ENCODE assay signal across 14 mouse cellular contexts in the genomic region with DNA sequence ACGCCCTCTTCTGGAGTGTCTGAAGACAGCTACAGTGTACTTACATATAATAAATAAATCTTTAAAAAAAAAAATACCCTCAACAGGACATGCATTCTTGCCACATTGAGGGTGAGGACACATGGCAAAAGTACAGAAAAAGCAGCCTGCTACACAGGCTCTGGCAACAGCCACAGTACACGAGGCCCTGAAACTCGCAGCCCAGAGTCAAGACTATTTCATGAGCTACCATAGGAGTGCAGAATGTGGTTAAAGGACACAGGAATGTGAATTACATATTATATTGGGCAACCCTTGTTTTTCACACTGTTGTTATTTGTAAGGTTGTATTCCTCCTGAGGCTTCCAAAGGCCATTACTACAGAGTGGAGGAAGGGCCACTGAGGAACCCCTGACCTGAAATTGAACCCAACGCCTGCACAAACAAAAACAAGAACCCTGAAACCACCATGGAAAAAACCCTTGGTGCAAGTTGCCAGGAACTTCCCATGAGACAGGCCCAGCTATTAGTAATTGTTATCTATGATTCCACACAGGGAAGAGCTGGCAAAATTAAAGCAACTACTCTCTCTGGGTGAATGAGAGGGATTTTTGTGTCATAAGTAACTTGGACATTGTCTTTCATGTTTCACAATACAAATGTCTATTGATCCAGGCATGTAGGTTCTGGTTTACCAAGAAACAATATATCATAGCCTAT.
DNase-seq lines count a peak whose midpoint lies in the region; ATAC-seq and TF ChIP-seq lines count a peak whose summit lies in the region.
"Had no signal": no experiment of that assay in that cellular context is flagged by ENCODE, and none has a peak within 500 bp of the region (broad histone marks: within the 10 kb centered on the region; RNA-seq: fewer than 3 reads in every experiment).

No protein-coding gene starts in this region.

- H3K27ac ChIP-seq in midbrain, postnatal 0 days (ENCODE audit: low read depth, low read length): no peak overlapping the region
- H3K27ac ChIP-seq: hindbrain, embryonic 13.5 days; liver, embryonic 12.5 days had no signal

- H3K36me3 ChIP-seq in midbrain, postnatal 0 days (ENCODE audit: insufficient read depth, low read length): no peaks in the 10 kb centered on the region
- H3K36me3 ChIP-seq: hindbrain, embryonic 13.5 days; liver, embryonic 12.5 days had no signal

- intact Hi-C loops in heart, postnatal 14 days (cut with DNase I): no loop called here

- H3K9ac ChIP-seq in midbrain, postnatal 0 days (replicated peaks; ENCODE audit: low read length, poor library complexity, severe bottlenecking): no peak overlapping the region
- H3K9ac ChIP-seq: hindbrain, embryonic 13.5 days; liver, embryonic 12.5 days had no signal

- CTCF ChIA-PET in Patski (lab: Charles Lee): interaction anchor here (1.4 to 1.5 kb wide), 2 partner anchors 10 to 13 kb away, joined by 4 to 5 read pairs; no protein-coding TSS in a partner anchor

- H3K4me1 ChIP-seq in midbrain, postnatal 0 days (ENCODE audit: insufficient read depth, low read length): no peaks in the 10 kb centered on the region
- H3K4me1 ChIP-seq: hindbrain, embryonic 13.5 days had no signal

- peak; percentile 12 for DNase-seq in kidney, adult 9 months
- DNase-seq in kidney, postnatal 14 days: no peak
- DNase-seq in Patski (ENCODE audit: low read depth, low spot score): no peak
- DNase-seq in fat pad, adult 2 months (ENCODE audit: extremely low read depth, low read depth, low spot score): peak; percentile 70
- DNase-seq in heart, postnatal 14 days: peak; percentile 18 to 46
- DNase-seq in midbrain, postnatal 0 days (ENCODE audit: low spot score): no peak
- no peak for DNase-seq in embryo, embryonic 9.5 days (ENCODE audit: extremely low spot score)
- DNase-seq: cerebellum, adult 2 months; right cerebral cortex, postnatal 25 days; thymus, adult 2 months had no signal

- POLR2A ChIA-PET in Patski (lab: Charles Lee): interaction anchor here (0.6 kb wide), 1 partner anchor 15 kb away, joined by 3 read pairs; no protein-coding TSS in a partner anchor

- in situ Hi-C loops in Patski (cut with MboI; ENCODE audit: low pct_unique_long_range_greater_than_20kb): no loop called here

- peak; percentile 37 for ATAC-seq in Patski
- no peak for ATAC-seq in midbrain, postnatal 0 days (ENCODE audit: low FRiP score)
- ATAC-seq: forebrain, embryonic 14.5 days; intestine, postnatal 0 days; liver, embryonic 12.5 days had no signal

- H3K9me3 ChIP-seq in midbrain, postnatal 0 days (ENCODE audit: low read length): no peaks in the 10 kb centered on the region
- H3K9me3 ChIP-seq: hindbrain, embryonic 13.5 days; liver, embryonic 12.5 days had no signal

- no peak overlapping the region for H3K4me3 ChIP-seq in midbrain, postnatal 0 days (ENCODE audit: low read depth, low read length)
- H3K4me3 ChIP-seq: hindbrain, embryonic 13.5 days; liver, embryonic 12.5 days had no signal

- H3K27me3 ChIP-seq in Patski: no peaks in the 10 kb centered on the region
- no peaks in the 10 kb centered on the region for H3K27me3 ChIP-seq in midbrain, postnatal 0 days (ENCODE audit: insufficient read depth, low read length)
- H3K27me3 ChIP-seq: hindbrain, embryonic 13.5 days; liver, embryonic 12.5 days had no signal

- 90% methylated on average over 4 of the region's 4 CpGs for WGBS in midbrain, postnatal 0 days

- TF ChIP-seq CTCF in Patski (IDR thresholded peaks at IDR 0.05): no peak
- TF ChIP-seq CTCF in midbrain, postnatal 0 days (IDR thresholded peaks at IDR 0.05): no peak

- no peak overlapping the region for H3K4me2 ChIP-seq in midbrain, postnatal 0 days (ENCODE audit: low read depth, low read length, poor library complexity, severe bottlenecking)
- H3K4me2 ChIP-seq: hindbrain, embryonic 13.5 days; liver, embryonic 12.5 days had no signal

Comparison
In these comparisons a context has a peak if more than half of its experiments do, and no peak if none do; other contexts are left out.
1. DNase-seq: peak in kidney, adult 9 months (single experiment), fat pad, adult 2 months (single experiment) and heart, postnatal 14 days (2 of 2); none in kidney, postnatal 14 days (single experiment), Patski (single experiment), midbrain, postnatal 0 days (single experiment) and embryo, embryonic 9.5 days (single experiment).